Mouse (Mus musculus) CD4-positive, CD25-positive, alpha-beta regulatory T cell, adult 4 months (primary cell): ENCODE measurements around the gene Glra4. TPM values are rescaled to one million over a fixed set of nuclear protein-coding genes. Genes with fewer than 3 reads are reported as not detected.
"Not testable (repeated sequence)": the region's sequence is repeated elsewhere in the genome, so short reads cannot be mapped to it uniquely, and the experiment has no call there.

Source experiments
- ATAC-seq: one replicate; pipeline ENCODE4 v1.8.0; 2017
- polyA plus RNA-seq, 2 experiments: library from polyadenylated mRNA; unstranded; fragments of 100-300 nt; shearing (Covaris generic); gene quantifications; one replicate each; pipeline ENCODE4 v1.2.1; 2017

Glra4 gene
- polyA plus RNA-seq, 2 experiments from 2014 or later, result not detected

- ATAC-seq, result not testable (repeated sequence)
Measured at GRCm38 (mm10) chrX:136714742-136715474, 65.0 kb downstream of the Glra4 start.

- no peak for ATAC-seq
Measured at GRCm38 (mm10) chrX:136708782-136709181, 71.2 kb downstream of the Glra4 start.

- peak; percentile 51 for ATAC-seq
Measured at GRCm38 (mm10) chrX:136708168-136708681, 71.7 kb downstream of the Glra4 start.

Other genes starting within 250 kb of the Glra4 start
- gene Kir3dl2, start 236.1 kb downstream of the Glra4 start, polyA plus RNA-seq, result not detected
- 1 to 10 TPM in 1 of 2 experiments, under 1 TPM in 1; 0.85 to 1.4 TPM for gene Tceal3, start 189.3 kb downstream of the Glra4 start, polyA plus RNA-seq
- not detected for gene Tceal1, start 72.2 kb downstream of the Glra4 start, polyA plus RNA-seq
- gene Morf4l2, start 36.5 kb downstream of the Glra4 start, polyA plus RNA-seq, result 10 to 100 TPM; 77.2 to 78.0 TPM
- 1 to 10 TPM; 2.1 to 3.2 TPM for gene Plp1, start 42.5 kb upstream of the Glra4 start, polyA plus RNA-seq
- gene Rab9b, start 88.6 kb upstream of the Glra4 start, polyA plus RNA-seq, result not detected
- gene H2bfm, start 147.2 kb upstream of the Glra4 start, polyA plus RNA-seq, result not detected
- gene Tmsb15b2, start 195.4 kb upstream of the Glra4 start, polyA plus RNA-seq, result 10 to 100 TPM; 12.5 to 78.4 TPM
- 10 to 100 TPM in 1 of 2 experiments, 1 to 10 TPM in 1; 3.0 to 17.7 TPM for gene Tmsb15l, start 196.7 kb upstream of the Glra4 start, polyA plus RNA-seq
- gene Tmsb15b1, start 196.7 kb upstream of the Glra4 start, polyA plus RNA-seq, result 10 to 100 TPM; 24.2 to 27.3 TPM
- 10 to 100 TPM; 45.7 to 49.4 TPM for gene Zcchc18, start 213.0 kb upstream of the Glra4 start, polyA plus RNA-seq